Mouse (Mus musculus) heart, adult 2 months (tissue): Measurements from ENCODE around the gene Ifrd2. TPM values are rescaled to one million over a fixed set of nuclear protein-coding genes. Genes with fewer than 3 reads are reported as not detected.
A peak's percentile ranks its signal among the peaks of the same experiment; 100 is the strongest.

Experiments
- DNase-seq, 2 experiments: peaks; one replicate each; pipeline ENCODE4 v3.0.0; 2021
- H3K27ac ChIP-seq: fragments of 200-600 bp; 2 replicates; pipeline ENCODE4 v1.8.1; 2022
- H3K27me3 ChIP-seq: fragments of 200-500 bp; 2 replicates; pipeline ENCODE4 v1.6.1; 2012; ENCODE audit warnings: mild to moderate bottlenecking, low read length, inconsistent platforms, mixed read lengths; ENCODE audit not compliant: control insufficient read depth, insufficient read depth
- H3K36me3 ChIP-seq: fragments of 200-500 bp; 2 replicates; pipeline ENCODE4 v1.6.1; 2012; ENCODE audit warnings: low read length, inconsistent platforms; ENCODE audit not compliant: control insufficient read depth, insufficient read depth
- H3K4me1 ChIP-seq: fragments of 200-500 bp; 2 replicates; pipeline ENCODE4 v1.6.1; 2011; ENCODE audit warnings: low read length; ENCODE audit not compliant: control insufficient read depth, insufficient read depth
- H3K4me3 ChIP-seq: fragments of 200-600 bp; 2 replicates; pipeline ENCODE4 v1.8.1; 2022
- H3K79me2 ChIP-seq: fragments of 200-500 bp; replicated peaks from 2 replicates; pipeline ENCODE4 v1.6.1; 2012; ENCODE audit warnings: mild to moderate bottlenecking, inconsistent platforms, low read length, moderate library complexity, mixed read lengths; ENCODE audit not compliant: control insufficient read depth, insufficient read depth
- H3K9ac ChIP-seq: fragments of 200-500 bp; 2 replicates; pipeline ENCODE4 v1.6.1; 2012; ENCODE audit warnings: low read depth, mild to moderate bottlenecking, control low read depth, inconsistent platforms, low read length, mixed read lengths
- CTCF ChIP-seq: fragments of 200-600 bp; IDR thresholded peaks from 2 replicates; pipeline ENCODE4 v1.8.1; 2022; ENCODE audit warnings: antibody characterized with exemption, mild to moderate bottlenecking, moderate library complexity
- EP300 ChIP-seq: fragments of 200-500 bp; IDR thresholded peaks from 2 replicates; pipeline ENCODE4 v1.6.1; 2011; ENCODE audit warnings: low read depth, low read length, control low read depth; ENCODE audit not compliant: insufficient read depth
- POLR2A ChIP-seq: fragments of 200-500 bp; IDR thresholded peaks from 2 replicates; pipeline ENCODE4 v1.6.1; 2011; ENCODE audit warnings: mild to moderate bottlenecking, low read depth, low read length, control low read depth; ENCODE audit not compliant: insufficient read depth
- WGBS: fragments of 180-500 bp; shearing (Covaris S2); methylation state at CpG from one replicate; pipeline ENCODE4 v1.1.7; 2018; 5-methylcytosine and 5-hydroxymethylcytosine counted together
- intact Hi-C: fragments of 180-260 bp; cut with DNase I; formaldehyde crosslinking; loops from one replicate; pipeline ENCODE4 v1.15.1; 2025
- polyA plus RNA-seq: library from polyadenylated mRNA; depleted of rRNA; stranded (reverse); fragments of >200 nt; gene quantifications from 2 replicates; pipeline ENCODE4 v1.2.3, GENCODE M21; 2012
- total RNA-seq, 2 experiments: library from RNA; stranded (reverse); gene quantifications; 2 replicates each; pipeline ENCODE4 v1.2.3; 2021

Gene Ifrd2
- total and polyA plus RNA-seq, 3 experiments = 39.9 to 51.4 (median 43.7) TPM

GRCm38 (mm10) chr9:107579023-107579900 lies 8.2 kb upstream of the Ifrd2 start:
- no peaks in the 10 kb centered on the region for H3K27me3 ChIP-seq
- H3K9ac ChIP-seq = no peak overlapping the region
- no peak for DNase-seq
- intact Hi-C loops = no loop called here
- H3K27ac ChIP-seq = peak overlapping the region; percentile 95; the same call in 1 of the 2 replicates
- H3K4me1 ChIP-seq = peaks cover 15% of the 10 kb centered on the region
- 93% methylated on average over 14 of the region's 14 CpGs for WGBS
- TF ChIP-seq POLR2A (no peak), EP300 (no peak), CTCF (no peak)
- no peak overlapping the region for H3K4me3 ChIP-seq
- H3K36me3 ChIP-seq = no peaks in the 10 kb centered on the region
- H3K79me2 ChIP-seq = no peaks in the 10 kb centered on the region

DNA sequence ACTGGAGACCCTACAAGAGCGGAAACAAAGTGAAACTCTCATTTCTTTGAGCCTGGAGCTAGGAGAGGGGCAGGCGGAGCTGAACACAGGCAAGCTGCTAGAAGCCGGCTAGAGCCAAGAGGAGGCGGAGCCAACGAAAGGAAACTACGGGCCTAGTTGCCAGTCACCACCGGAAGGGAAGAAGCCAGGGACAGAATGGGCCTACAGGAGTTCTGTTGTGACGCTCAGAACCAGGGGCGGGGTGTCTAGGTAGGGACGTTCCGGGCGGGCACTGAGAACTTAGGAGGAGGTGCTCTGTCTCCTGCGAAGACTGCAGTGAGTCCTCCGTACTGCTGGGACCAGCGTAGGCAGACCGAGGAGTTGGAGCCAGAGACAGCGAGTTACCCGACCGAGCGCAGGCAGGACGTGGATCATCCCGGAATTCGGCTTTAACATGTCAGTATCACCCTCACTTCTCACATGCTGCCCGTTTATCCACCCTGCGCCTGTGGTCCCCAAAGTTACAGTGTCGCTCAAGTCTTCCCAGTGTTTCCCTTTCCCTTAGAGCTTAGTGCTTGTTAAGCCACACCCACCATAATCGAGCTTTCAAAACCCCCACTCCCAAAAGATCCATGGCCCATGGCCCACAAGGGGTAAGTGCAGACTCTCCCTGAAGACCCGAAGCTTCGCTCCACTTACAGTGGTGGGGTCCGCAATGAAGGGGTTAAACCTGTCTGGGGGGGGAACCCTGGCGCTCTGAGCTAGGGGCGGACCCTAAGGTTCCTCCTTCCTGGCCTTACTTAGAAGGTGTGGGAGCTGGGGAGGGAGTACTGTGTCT lies 6.7 kb upstream of the Ifrd2 start, which contains the start of gene Hyal3:
Hyal3 (plus strand) TSS at position 318 of the 817 bp plus-strand sequence.
- under 1% methylated on average over 32 of the region's 32 CpGs for WGBS
- H3K4me1 ChIP-seq = peaks cover 15% of the 10 kb centered on the region
- peak; percentile 92 for TF ChIP-seq POLR2A
- TF ChIP-seq EP300 = peak; percentile 75; the same call in 1 of the 2 replicates
- TF ChIP-seq CTCF = no peak

DNA sequence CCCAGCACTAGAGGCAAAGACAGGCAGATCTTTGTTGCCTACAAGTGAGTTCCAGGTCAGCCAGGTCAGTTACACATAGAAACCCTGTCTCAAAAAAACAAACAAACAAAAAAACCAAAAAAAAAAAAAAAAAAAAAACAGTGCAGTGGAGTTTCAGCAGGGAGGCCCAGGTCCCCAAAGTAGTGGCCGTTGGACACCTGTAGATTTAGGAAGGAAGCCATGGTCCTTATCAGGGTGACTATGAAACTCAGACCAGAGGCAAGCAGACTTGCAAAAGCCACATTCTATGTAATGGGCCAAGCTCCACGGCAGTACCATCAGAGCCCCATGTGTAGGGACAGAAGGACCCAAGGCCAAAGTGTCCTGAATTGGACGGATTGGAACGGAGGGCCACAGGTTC lies 5.9 kb upstream of the Ifrd2 start:
- intact Hi-C loops = no loop called here
- DNase-seq = no peak
- H3K27ac ChIP-seq = peak overlapping the region; percentile 95

More for the DNA sequence above, 6.7 kb upstream of the Ifrd2 start, which contains the start of gene Hyal3:
- intact Hi-C loops = no loop called here
- Histone ChIP-seq H3K27ac (peak within 1 kb of the TSS; percentile 95), H3K9ac (peak within 1 kb of the TSS; percentile 78), H3K36me3 (no peaks in the 10 kb centered on the region), H3K4me3 (peak within 1 kb of the TSS; percentile 72), H3K79me2 (no peaks in the 10 kb centered on the region), H3K27me3 (no peaks in the 10 kb centered on the region)
- peak; percentile 89 to 93 for DNase-seq

DNA sequence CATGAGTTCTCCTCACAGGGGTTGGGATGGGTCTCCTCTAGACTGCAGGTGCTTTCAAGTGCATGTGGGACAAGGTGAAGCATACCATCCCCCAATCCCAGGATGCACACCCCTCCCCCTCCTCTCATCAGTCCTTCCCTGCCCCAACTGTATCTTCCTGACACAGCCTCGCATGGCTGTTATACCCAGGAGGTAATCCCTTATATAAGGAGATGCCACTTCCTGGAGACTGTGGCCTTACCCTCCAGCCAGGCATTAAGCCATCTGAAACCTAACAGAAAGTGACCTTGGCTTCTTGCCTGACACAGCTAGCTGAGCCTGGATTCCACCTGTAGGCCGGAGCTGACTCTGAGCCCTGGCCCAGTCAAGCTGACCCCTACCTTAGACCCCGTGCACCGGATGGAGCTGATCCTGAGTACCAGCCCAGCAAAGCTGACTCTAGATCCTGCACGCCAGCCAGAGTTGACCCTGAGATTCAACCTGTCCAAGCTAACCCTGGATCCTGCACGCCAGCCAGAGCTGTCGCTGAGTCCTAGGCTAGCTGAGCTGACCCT lies 4.9 kb upstream of the Ifrd2 start:
- WGBS = 90% methylated on average over 7 of the region's 7 CpGs
- DNase-seq = no peak
- H3K27ac ChIP-seq = no peak overlapping the region

More for the DNA sequence above, 5.9 kb upstream of the Ifrd2 start:
- WGBS = 74% methylated on average over 4 of the region's 4 CpGs
- no peaks in the 10 kb centered on the region for H3K79me2 ChIP-seq
- no peak for TF ChIP-seq EP300
- TF ChIP-seq CTCF = no peak
- TF ChIP-seq POLR2A = no peak
- H3K9ac ChIP-seq = no peak overlapping the region; the same call in 1 of the 2 replicates
- no peaks in the 10 kb centered on the region for H3K36me3 ChIP-seq
- H3K4me3 ChIP-seq = no peak overlapping the region
- H3K4me1 ChIP-seq = peaks cover 13% of the 10 kb centered on the region
- no peaks in the 10 kb centered on the region for H3K27me3 ChIP-seq

GRCm38 (mm10) chr9:107583174-107583573 lies 4.3 kb upstream of the Ifrd2 start:
- Histone ChIP-seq H3K36me3 (no peaks in the 10 kb centered on the region), H3K4me3 (no peak overlapping the region), H3K79me2 (no peaks in the 10 kb centered on the region), H3K27me3 (no peaks in the 10 kb centered on the region), H3K4me1 (peaks cover 9% of the 10 kb centered on the region), H3K9ac (no peak overlapping the region), H3K27ac (no peak overlapping the region)
- intact Hi-C loops = no loop called here
- TF ChIP-seq POLR2A (no peak), CTCF (no peak), EP300 (no peak)
- no peak for DNase-seq
- WGBS = 92% methylated on average over 14 of the region's 14 CpGs

More for the DNA sequence above, 4.9 kb upstream of the Ifrd2 start:
- no peaks in the 10 kb centered on the region for H3K79me2 ChIP-seq
- TF ChIP-seq EP300 (no peak), POLR2A (no peak), CTCF (no peak)
- no peaks in the 10 kb centered on the region for H3K27me3 ChIP-seq
- H3K4me1 ChIP-seq = peaks cover 9% of the 10 kb centered on the region
- H3K36me3 ChIP-seq = no peaks in the 10 kb centered on the region
- intact Hi-C loops = no loop called here
- no peak overlapping the region for H3K9ac ChIP-seq
- H3K4me3 ChIP-seq = no peak overlapping the region
